Mouse (Mus musculus): Measurements from ENCODE around the gene Vax2.

Vax2 gene

DNA sequence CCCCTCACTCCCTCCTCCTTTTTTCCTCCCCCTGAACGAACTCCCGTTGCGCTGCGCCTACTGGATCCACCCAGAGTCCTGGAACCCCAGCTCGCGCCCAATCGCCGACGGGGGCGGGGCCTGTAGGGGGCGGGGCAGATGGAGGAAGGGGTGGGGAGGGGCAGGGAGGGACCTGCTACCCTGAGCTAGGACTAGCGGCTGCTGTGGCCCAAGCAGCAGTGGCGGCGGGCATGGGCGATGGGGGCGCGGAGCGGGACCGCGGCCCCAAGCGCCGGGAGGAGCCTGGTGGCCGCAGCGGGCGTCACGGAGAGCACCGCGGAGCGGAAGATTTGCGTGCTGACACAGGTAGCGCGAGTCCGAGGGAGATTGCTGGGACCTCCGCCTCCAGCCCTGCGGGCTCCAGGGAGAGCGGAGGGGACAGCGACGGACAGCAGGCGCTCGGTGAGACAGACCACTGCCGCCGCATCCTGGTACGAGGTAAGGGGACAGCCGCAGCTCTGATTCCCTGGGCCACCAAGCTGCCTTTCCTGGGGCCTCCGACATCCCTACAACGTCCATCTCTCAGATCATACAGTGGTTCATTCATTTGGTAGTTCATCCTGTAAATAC, at the start of gene Vax2:
Vax2 (plus strand) TSS at position 198 of the 609 bp plus-strand sequence.
- in situ Hi-C loops (cut with MboI) = no loop called here

GRCm38 (mm10) chr6:83665009-83665408, 46.1 kb upstream of the Vax2 start:
- in situ Hi-C loops (cut with MboI) = no loop called here

DNA sequence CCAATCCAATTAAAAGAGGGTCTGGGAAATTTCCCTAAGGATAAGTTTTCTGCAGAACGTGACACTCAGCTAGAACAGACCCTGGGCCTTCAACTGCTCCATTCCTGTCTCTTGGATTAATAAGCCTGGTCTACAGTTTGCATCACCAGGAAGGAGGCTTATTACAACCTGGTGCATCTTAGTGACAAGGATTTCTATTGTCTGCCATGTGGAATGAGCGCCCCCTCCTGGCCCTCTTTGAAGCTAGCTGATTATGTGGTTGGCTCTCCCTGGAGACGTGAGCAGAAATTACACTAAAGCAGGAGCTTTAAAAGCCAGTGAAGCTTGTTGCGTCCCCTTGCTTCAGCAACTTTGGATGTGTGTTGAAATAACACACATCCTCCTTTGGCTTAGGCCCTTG, 37.7 kb upstream of the Vax2 start:
- in situ Hi-C loops (cut with MboI) = no loop called here

GRCm38 (mm10) chr6:83677757-83678156, 33.3 kb upstream of the Vax2 start, which contains the start of gene Cd207:
TSS of gene Cd207 (minus strand) at chr6:83677857.
- in situ Hi-C loops (cut with MboI) = no loop called here

GRCm38 (mm10) chr6:83689374-83689773, 21.7 kb upstream of the Vax2 start:
- in situ Hi-C loops (cut with MboI) = no loop called here

- in situ Hi-C loops (cut with MboI) = no loop called here
These were observed 20.8 kb upstream of the Vax2 start for GRCm38 (mm10) chr6:83690277-83690676.

GRCm38 (mm10) chr6:83690936-83691335, 20.1 kb upstream of the Vax2 start:
- in situ Hi-C loops (cut with MboI) = no loop called here

- in situ Hi-C loops (cut with MboI) = no loop called here
These were observed 18.1 kb upstream of the Vax2 start for GRCm38 (mm10) chr6:83692962-83693361.

GRCm38 (mm10) chr6:83693835-83694234, 17.2 kb upstream of the Vax2 start:
- in situ Hi-C loops (cut with MboI) = no loop called here

- in situ Hi-C loops (cut with MboI) = no loop called here
These were observed 15.3 kb upstream of the Vax2 start for GRCm38 (mm10) chr6:83695731-83696130.

DNA sequence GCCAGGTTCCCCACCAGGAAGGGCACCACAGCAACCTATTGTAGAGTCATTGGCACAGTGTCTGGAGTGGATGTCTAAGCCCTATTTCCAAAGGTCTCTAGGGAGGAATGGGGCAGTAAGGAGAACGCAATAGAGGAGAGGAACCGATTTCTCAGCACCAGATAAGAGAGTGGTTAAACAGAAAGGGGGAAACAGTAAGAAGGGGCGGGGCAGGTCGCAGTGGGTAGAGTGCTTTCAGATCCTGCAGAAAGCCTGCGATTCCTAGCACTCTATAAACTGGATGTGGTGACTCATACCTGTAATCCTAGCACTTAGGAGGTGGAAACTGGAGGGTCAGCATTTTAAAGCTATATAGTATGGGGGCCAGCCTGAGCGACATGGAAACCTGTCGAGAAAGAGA, 14.4 kb upstream of the Vax2 start:
- in situ Hi-C loops (cut with MboI) = no loop called here

DNA sequence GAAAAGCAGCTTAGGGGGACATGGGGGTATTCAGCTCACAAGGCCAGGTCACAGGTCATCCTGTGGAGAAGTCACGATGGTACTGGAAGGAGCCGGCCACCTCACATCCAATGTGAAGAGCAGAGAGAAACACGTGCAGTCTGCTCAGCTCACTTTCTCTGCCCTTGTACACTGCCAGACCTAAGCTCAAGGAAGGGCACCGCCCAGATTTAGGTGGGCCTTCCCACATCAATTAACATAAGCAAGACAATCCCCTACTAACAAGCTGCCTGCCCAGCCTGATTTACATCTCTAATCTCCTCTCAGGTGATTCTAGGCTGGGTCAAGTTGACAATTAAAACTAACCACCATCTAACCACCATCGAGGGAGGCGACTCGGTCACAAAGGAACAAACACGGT, 13.1 kb upstream of the Vax2 start:
- in situ Hi-C loops (cut with MboI) = no loop called here

DNA sequence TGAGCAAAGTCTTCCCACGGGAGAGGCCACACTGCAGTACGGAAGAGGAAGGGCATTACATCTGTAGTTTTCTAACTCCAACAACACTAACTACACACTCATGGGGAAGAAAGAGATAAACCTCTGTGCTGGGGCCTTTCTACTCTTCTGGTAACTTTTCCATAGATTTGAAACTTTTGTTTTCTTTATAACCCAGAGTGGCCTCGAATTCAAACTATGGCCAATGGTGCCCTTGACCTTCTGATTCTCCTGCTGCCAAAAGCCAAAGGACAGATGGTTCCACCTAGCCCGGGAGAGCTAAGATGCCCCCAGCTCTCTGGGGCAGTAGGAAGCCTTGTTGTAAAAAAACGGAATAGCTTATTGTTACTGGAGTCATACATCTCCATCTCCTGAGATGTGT, 11.1 kb upstream of the Vax2 start:
- in situ Hi-C loops (cut with MboI) = no loop called here

DNA sequence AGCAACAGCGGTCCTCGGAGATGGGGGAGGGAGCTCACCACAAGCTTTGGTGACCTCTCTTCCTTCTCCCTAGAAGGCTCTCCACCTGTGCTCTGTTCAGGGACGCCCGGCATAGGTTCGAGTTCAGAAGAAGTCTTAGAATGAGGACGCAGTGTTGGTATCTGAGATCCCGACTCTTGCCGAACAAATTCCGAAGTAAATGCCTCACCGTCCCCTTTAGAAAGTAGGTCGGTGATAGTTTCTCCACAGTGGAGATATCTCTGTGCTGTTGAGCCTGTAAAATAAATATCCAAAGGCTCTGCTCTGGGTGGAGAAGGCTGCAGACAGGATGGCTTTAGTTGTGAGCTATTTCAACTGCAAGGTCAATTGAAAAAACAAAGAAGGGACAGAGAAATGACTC, 10.1 kb upstream of the Vax2 start:
- in situ Hi-C loops (cut with MboI) = no loop called here

DNA sequence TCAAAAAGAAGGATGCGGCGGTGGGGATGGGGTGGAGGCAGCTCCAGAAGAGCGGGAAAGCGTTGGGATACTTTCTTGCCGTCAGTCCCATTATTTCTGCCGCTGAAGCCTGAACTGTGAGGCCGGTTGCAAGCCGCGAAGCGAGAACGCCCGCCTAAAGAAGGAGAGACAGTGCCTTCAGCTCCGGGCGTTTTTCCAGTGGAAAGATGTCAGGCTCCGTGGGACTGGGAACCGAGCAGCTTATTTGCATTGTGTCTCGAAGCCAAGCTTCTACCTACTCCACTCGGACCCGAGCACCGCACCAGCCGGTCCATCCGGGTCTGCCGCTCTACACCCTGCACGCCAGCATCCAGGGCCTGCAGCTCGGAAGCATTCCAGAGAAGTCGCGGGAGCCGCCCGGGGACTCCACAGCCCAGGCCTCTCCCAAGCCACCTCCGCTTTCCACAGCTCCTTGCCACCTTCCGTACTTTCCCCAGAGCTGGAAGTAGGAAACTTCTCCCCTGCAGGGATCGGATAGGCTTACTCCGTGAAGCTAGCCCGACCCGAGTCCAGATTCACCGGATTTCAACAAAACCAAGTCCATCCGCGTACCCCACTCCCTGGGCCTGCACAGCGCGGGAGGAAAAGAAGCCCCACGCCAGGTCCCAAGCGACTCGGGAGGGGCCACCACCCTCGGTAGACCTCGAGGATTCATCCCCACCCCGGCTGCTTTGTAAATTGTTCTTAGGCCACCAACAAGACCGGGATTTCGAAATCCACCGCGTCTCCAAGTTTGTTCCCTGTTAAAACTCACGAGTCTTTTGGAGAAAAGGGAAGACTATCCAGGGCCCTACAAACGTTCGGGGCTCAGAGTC, 8.7 kb upstream of the Vax2 start:
- in situ Hi-C loops (cut with MboI) = no loop called here

- in situ Hi-C loops (cut with MboI) = no loop called here
These were observed 7.9 kb upstream of the Vax2 start for GRCm38 (mm10) chr6:83703000-83703721.

DNA sequence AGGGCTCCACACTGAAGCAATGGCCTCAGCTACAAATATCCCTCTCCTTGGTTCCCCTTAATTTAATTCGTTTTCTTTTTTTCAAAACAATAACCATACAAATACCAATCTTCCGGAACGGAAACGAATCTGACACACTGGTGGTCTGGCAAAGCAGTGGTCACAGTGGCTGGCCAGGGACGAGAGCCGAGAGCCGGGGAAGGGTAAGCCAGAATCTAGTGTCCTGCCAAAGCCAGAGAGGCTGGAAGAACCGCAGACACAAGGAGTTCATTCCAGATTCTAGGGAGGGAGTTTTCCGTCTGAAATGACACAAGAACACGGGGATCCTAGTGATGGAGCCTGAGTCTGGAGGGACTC, 7.4 kb upstream of the Vax2 start:
- in situ Hi-C loops (cut with MboI) = no loop called here

DNA sequence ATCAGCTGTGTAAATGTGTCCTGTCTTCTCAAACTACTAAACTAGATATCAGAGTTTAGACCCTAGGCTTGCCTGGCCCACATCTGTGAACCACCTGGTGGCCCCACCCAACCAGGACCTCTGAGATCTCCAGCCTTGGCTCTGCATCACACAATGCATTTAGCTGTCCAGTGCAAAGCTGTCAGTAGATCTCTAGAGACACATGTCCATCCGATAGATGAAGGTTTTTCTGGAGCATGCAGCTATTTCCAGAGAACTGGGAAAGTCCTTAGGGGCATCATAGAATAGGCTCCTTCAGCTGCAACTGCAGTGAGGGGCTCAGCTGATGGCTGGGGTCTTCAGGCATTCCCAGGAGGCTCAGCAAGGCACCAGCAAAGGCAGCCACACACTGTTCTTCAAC, 6.8 kb upstream of the Vax2 start:
- in situ Hi-C loops (cut with MboI) = no loop called here

DNA sequence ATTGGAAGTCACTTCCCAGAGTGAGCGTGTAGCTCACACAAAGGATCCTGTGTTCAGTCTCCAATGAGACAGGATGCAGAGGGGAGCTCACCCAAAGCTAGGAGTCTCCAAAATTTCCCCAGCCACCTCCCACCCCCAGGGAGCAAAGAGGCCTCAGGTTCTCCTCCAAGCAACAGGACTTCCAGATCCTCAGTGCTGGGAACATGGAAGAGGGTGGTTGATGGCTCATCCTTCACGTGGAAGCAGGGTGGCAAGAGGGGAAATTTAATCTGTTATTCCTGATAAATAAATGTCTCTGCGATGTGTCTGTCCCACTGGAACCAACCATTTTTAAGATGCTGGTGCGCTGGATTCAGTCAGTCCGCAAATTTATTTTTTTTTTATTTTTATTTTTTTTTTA, 6.4 kb upstream of the Vax2 start:
- in situ Hi-C loops (cut with MboI) = no loop called here

GRCm38 (mm10) chr6:83707738-83708510, 3.1 kb upstream of the Vax2 start:
- in situ Hi-C loops (cut with MboI) = no loop called here

- in situ Hi-C loops (cut with MboI) = no loop called here
These were observed 550 bp upstream of the Vax2 start for GRCm38 (mm10) chr6:83710361-83711066.
